Mouse (Mus musculus): ENCODE data around the gene Srrm1. TPM values are rescaled to one million over a fixed set of nuclear protein-coding genes. Genes with fewer than 3 reads are reported as not detected.

Srrm1 gene
- polyA plus RNA-seq, 1 experiment: 124 TPM

DNA sequence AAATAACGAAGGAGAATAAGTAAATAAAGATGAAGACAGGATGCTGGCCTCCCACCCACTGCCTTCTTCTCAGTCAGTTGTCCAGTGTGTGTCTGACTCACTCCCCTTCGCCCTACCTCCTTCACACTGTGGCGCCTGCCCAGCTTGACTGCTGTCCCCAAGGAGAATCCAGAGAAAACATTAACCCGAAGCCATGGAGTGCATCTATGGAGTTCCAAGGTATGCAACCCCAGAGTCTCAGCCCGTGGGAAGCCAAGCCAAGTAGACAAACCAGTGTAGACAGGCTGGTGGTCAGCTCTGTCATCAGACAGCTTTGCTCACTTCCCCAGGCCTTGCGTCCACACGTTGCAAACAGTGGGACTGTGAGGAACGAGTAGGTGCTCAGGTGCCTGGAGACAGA is 42.8 kb downstream of the Srrm1 start:
- Histone ChIP-seq H3K4me1 (ENCODE audit: control insufficient read depth, insufficient read depth, low read length) (no peaks in the 10 kb centered on the region), H3K27ac (ENCODE audit: insufficient read depth, low read length) (no peak overlapping the region), H3K4me3 (replicated peaks; ENCODE audit: insufficient read depth, low read depth, low read length) (no peak overlapping the region), H3K27me3 (ENCODE audit: control insufficient read depth, insufficient read depth, low read length) (no peaks in the 10 kb centered on the region)
- no peak for DNase-seq
- TF ChIP-seq CTCF (IDR thresholded peaks at IDR 0.05; ENCODE audit: borderline replicate concordance, insufficient read depth, low read depth, low read length) (no peak), POLR2A (IDR thresholded peaks at IDR 0.05; ENCODE audit: borderline replicate concordance, insufficient read depth, low read length) (no peak)
- WGBS: 83% methylated on average over 8 of the region's 8 CpGs

DNA sequence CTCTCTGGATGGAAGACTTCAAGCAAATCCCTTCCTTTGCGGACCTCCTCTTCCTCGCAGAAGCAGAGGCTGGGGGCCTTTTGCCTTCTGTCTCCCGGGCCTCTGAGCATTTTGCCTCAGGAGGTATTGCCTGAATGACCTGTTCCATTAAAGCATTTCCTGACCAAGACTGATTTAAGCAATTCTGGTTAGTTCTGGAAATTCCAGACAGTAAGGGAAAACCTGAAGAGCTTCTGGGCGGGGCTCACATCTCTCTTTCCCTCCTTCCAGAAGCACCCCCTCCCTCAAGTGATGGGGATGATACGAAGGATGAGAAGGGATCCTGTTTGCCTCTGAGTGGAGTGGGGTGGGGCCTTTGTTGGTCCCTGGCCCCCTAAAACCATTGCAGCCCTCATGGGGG is 43.4 kb downstream of the Srrm1 start:
- 79% methylated on average over 5 of the region's 5 CpGs for WGBS

DNA sequence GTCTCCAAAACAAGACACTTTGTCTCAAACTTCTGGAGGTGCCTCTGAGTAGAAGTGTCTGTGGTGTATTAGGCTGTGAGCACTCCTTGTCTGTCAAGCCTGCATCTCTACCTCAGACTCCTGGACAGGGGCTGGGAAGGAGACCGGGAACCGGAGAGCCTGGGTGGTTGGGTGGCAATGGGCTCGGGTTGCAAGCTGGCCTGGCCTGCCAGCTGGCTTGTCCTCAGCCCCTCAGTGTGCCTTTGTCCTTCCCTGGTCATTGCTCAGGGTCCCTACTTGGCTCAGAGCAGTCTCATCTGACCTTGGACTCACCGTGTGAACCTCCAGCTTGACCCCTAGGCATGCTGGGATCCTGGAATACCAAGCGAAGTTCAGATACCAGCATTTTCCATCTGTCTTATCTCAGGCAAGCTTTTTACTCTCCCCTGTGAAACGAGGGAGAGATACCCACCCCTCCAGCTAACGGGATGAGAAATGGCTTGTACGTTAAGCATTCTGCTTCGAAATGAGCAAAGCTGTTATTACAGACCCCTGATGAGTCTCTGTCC is 43.9 kb downstream of the Srrm1 start:
- DNase-seq: no peak
- TF ChIP-seq POLR2A (IDR thresholded peaks at IDR 0.05; ENCODE audit: borderline replicate concordance, insufficient read depth, low read length) (no peak), CTCF (IDR thresholded peaks at IDR 0.05; ENCODE audit: borderline replicate concordance, insufficient read depth, low read depth, low read length) (no peak)
- Histone ChIP-seq H3K4me1 (ENCODE audit: control insufficient read depth, insufficient read depth, low read length) (no peaks in the 10 kb centered on the region), H3K27me3 (ENCODE audit: control insufficient read depth, insufficient read depth, low read length) (no peaks in the 10 kb centered on the region), H3K4me3 (replicated peaks; ENCODE audit: insufficient read depth, low read depth, low read length) (no peak overlapping the region), H3K27ac (ENCODE audit: insufficient read depth, low read length) (no peak overlapping the region)
- WGBS: 52% methylated on average over 9 of the region's 9 CpGs

More for the DNA sequence above, 43.4 kb downstream of the Srrm1 start:
- no peaks in the 10 kb centered on the region for H3K4me1 ChIP-seq (ENCODE audit: control insufficient read depth, insufficient read depth, low read length)
- TF ChIP-seq CTCF (IDR thresholded peaks at IDR 0.05; ENCODE audit: borderline replicate concordance, insufficient read depth, low read depth, low read length) (no peak), POLR2A (IDR thresholded peaks at IDR 0.05; ENCODE audit: borderline replicate concordance, insufficient read depth, low read length) (no peak)
- DNase-seq: no peak
- H3K4me3 ChIP-seq (replicated peaks; ENCODE audit: insufficient read depth, low read depth, low read length): no peak overlapping the region
- H3K27me3 ChIP-seq (ENCODE audit: control insufficient read depth, insufficient read depth, low read length): no peaks in the 10 kb centered on the region
- no peak overlapping the region for H3K27ac ChIP-seq (ENCODE audit: insufficient read depth, low read length)

DNA sequence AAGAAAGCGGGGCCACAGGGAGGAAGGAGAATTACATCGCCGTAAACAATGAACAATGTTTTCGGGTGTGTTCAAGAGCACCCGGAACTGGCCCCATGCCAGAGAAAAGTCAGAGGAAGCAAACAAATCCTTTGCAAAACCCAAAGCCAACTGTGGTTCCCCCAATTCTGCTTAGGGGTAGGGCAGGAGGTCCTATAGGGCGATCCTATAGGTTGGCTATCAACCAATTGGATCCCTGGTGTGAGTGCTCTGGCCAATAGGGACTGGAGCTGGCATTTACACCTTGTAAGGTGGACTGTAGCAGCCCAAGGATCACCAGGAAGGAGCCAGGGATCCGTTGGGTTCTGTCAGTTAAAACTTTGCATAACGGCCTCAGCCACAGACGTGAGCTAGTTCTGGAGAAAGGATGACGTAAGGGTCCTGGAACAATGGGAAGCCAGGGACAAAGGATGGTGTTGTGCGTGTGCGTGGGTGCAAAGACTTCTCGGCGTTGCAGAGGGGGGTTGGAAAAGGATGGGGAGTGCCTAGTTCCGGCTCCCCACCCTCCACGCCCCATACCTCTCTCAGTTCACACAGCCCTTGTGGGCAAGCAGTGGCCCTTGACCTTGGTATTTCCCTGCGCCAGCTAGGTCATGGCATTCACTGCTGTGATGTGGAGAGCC is 46.0 kb downstream of the Srrm1 start:
- Histone ChIP-seq H3K27me3 (ENCODE audit: control insufficient read depth, insufficient read depth, low read length) (no peaks in the 10 kb centered on the region), H3K4me3 (replicated peaks; ENCODE audit: insufficient read depth, low read depth, low read length) (no peak overlapping the region), H3K4me1 (ENCODE audit: control insufficient read depth, insufficient read depth, low read length) (no peaks in the 10 kb centered on the region), H3K27ac (ENCODE audit: insufficient read depth, low read length) (no peak overlapping the region; the same call in 1 of the 2 replicates)
- 45% methylated on average over 17 of the region's 17 CpGs for WGBS
- TF ChIP-seq POLR2A (IDR thresholded peaks at IDR 0.05; ENCODE audit: borderline replicate concordance, insufficient read depth, low read length): no peak
- TF ChIP-seq CTCF (IDR thresholded peaks at IDR 0.05; ENCODE audit: borderline replicate concordance, insufficient read depth, low read depth, low read length): no peak
- DNase-seq: no peak

DNA sequence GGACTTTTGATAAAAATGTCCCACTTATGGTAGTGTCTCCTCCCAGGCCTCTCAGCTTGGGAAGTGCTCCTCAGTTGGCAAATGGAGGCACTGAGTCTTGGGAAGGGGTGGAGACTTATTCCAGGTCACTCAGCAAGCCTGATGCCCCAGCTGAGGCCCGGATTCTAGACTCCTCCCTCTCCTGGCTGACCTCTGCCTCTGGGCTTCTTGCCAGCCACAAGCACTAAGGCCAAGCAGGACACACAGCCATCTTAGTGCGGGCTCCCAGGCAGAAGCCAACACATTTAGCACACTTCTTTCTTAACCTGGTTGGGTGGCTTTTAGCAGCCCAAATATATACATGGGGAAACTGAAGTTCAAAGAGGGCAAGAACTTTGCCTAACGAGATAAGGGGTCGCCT is 46.6 kb downstream of the Srrm1 start:
- DNase-seq: peak in 1 of 2 experiments; percentile 35
- no peak overlapping the region; the same call in 1 of the 2 replicates for H3K27ac ChIP-seq (ENCODE audit: insufficient read depth, low read length)
- no peak for TF ChIP-seq POLR2A (IDR thresholded peaks at IDR 0.05; ENCODE audit: borderline replicate concordance, insufficient read depth, low read length)
- no peak for TF ChIP-seq CTCF (IDR thresholded peaks at IDR 0.05; ENCODE audit: borderline replicate concordance, insufficient read depth, low read depth, low read length)
- WGBS: 38% methylated on average over 4 of the region's 4 CpGs
- no peak overlapping the region for H3K4me3 ChIP-seq (replicated peaks; ENCODE audit: insufficient read depth, low read depth, low read length)
- H3K27me3 ChIP-seq (ENCODE audit: control insufficient read depth, insufficient read depth, low read length): no peaks in the 10 kb centered on the region
- no peaks in the 10 kb centered on the region for H3K4me1 ChIP-seq (ENCODE audit: control insufficient read depth, insufficient read depth, low read length)

DNA sequence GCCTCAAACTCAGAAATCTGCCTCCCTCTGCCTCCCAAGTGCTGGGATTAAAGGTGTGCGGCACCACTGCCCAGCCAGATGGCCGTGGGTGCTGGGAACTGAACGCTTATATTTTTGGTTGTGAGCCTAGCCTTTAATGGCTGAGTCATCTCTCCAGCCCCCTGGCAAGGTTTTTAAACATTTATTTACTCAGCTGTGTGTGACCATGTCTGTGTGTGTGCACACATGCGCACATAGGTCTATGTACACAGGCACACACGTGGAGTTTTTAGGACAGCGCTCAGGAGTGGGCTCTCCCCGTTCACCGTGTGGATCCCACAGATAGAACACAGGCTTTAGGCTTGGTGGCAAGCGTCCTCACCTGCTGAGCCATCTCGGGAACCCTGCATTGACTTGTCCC is 50.9 kb downstream of the Srrm1 start:
- no peak for DNase-seq
- WGBS: 75% methylated on average over 10 of the region's 10 CpGs
- H3K27ac ChIP-seq (ENCODE audit: insufficient read depth, low read length): no peak overlapping the region
- TF ChIP-seq CTCF (IDR thresholded peaks at IDR 0.05; ENCODE audit: borderline replicate concordance, insufficient read depth, low read depth, low read length): no peak
- TF ChIP-seq POLR2A (IDR thresholded peaks at IDR 0.05; ENCODE audit: borderline replicate concordance, insufficient read depth, low read length): no peak
- H3K4me3 ChIP-seq (replicated peaks; ENCODE audit: insufficient read depth, low read depth, low read length): no peak overlapping the region
- H3K27me3 ChIP-seq (ENCODE audit: control insufficient read depth, insufficient read depth, low read length): no peaks in the 10 kb centered on the region
- no peaks in the 10 kb centered on the region for H3K4me1 ChIP-seq (ENCODE audit: control insufficient read depth, insufficient read depth, low read length)

DNA sequence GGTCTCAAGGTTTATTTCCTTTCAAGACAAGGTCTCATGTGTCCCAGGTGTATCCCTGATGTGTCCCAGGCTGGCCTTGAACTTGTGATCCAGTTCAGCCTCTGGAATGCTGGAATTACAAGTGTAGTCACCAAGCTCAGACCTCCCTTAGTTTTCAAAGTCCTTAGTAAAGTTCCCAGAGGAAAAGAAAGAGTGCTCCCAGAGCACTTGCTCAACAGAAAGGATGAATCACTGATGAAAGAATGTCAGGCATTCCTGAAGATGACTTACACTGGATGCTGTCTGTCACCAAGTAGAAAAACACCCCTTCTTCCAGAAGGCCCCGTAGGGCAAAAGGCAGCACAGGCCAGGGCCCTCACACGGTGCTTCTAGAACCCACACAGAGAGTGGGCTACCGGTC is 52.0 kb downstream of the Srrm1 start:
- TF ChIP-seq CTCF (IDR thresholded peaks at IDR 0.05; ENCODE audit: borderline replicate concordance, insufficient read depth, low read depth, low read length) (no peak), POLR2A (IDR thresholded peaks at IDR 0.05; ENCODE audit: borderline replicate concordance, insufficient read depth, low read length) (no peak)
- 81% methylated on average over 3 of the region's 3 CpGs for WGBS
- Histone ChIP-seq H3K4me3 (replicated peaks; ENCODE audit: insufficient read depth, low read depth, low read length) (no peak overlapping the region), H3K4me1 (ENCODE audit: control insufficient read depth, insufficient read depth, low read length) (no peaks in the 10 kb centered on the region), H3K27ac (ENCODE audit: insufficient read depth, low read length) (no peak overlapping the region), H3K27me3 (ENCODE audit: control insufficient read depth, insufficient read depth, low read length) (no peaks in the 10 kb centered on the region)
- no peak for DNase-seq

Measured in cerebellum, adult 2 months (tissue).